Mouse (Mus musculus): ENCODE measurements around the gene Fgfr2.

DNA sequence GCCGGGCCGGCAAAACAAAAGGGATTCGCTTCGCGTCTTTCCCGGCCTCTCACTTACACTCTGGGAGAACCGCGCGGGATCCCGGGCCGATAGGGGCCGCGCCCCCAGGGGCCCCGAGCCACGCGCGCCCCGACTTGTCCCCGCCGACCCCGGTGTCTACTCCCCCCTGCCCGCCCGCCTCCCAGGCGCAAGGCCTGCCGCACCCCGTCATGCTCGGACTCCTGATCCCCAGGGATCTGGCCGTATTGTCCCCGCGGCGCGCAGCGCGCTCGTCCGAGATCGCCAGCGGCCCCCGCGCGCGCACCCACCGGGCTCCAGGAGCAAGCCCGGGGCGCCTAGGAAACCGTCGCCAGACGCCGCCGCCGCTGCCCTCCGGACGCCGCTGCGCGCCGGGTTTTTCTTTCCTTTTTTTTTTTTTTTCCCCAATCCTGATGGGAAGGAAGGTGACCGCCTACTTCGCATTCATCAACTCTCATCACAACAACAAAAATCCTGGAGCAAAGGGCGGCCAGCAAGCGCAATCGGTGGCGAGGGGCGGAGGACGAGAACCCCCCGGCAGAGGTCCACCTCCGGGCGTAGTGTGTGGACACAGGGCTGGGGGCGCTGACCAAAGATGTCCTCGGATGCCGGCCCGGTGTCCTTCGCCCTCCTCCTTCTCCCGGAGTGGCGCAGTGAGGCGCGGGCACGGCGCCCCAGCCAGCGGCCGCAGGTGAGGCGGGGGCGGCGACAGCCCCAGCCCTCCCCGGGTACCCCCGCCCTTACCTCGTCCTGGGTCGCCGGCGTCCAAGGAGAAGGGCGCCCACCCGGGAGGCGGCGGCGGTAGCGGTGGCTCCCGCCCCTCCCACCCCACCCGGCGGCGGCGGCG, 539 bp downstream of the Fgfr2 start:
- TF ChIP-seq CTCF (IDR thresholded peaks at IDR 0.05; ENCODE audit: extremely low read depth, insufficient read length, insufficient replicate concordance, low read depth, low read length), result no peak
- no peak; the same call in none of the 2 replicates for TF ChIP-seq POLR2A (IDR thresholded peaks at IDR 0.05; ENCODE audit: low read depth, low read length)

Data from small intestine, adult 2 months (tissue).